Comparison of ENCODE assay signal across 8 mouse cellular contexts in the genomic region with DNA sequence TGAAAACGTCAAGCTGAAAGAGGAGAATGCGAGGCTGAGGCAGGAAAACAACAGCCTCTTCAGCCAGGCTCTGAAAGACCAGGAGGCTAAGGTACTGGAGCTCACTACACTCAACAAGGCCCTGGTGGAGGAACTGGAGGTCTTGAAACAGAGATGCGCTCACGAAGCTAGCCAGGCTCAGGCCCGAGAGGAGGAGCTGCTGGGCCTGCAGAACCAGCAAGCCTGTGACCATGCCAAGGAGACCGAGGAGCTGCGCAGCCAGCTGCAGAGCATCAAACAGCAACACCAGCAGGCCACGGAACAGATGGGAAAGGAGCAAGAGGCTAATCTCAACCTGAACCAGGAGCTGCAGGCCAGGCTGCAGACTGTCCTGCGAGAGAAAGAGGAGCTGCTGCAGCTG. TPM values are rescaled to one million over a fixed set of nuclear protein-coding genes. Genes with fewer than 3 reads are reported as not detected.
DNase-seq lines count a peak whose midpoint lies in the region; ATAC-seq and TF ChIP-seq lines count a peak whose summit lies in the region.

No protein-coding gene starts in this region.

- WGBS in heart, embryonic 14.5 days: 42% methylated on average over 9 of the region's 9 CpGs
- 45% methylated on average over 9 of the region's 9 CpGs for WGBS in liver, embryonic 12.5 days (ENCODE audit: insufficient replicate concordance)
- 47% methylated on average over 9 of the region's 9 CpGs for WGBS in stomach, embryonic 16.5 days

- no peak for TF ChIP-seq EP300 in ES-Bruce4 (IDR thresholded peaks at IDR 0.05; ENCODE audit: insufficient read depth, low read depth, low read length)

- TF ChIP-seq POLR2A in ES-Bruce4 (IDR thresholded peaks at IDR 0.05; ENCODE audit: insufficient read depth, low read length): no peak

- no peak for ATAC-seq in heart, embryonic 14.5 days (ENCODE audit: insufficient number of reproducible peaks, insufficient read depth, low FRiP score, low read depth)
- no peak for ATAC-seq in liver, embryonic 12.5 days
- no peak for ATAC-seq in stomach, embryonic 16.5 days (ENCODE audit: insufficient read depth, low FRiP score)

- no peaks in the 10 kb centered on the region for H3K4me1 ChIP-seq in ES-Bruce4 (ENCODE audit: control insufficient read depth, insufficient read depth, low read length)
- no peaks in the 10 kb centered on the region for H3K4me1 ChIP-seq in heart, embryonic 14.5 days (ENCODE audit: control insufficient read depth in 2 of 2, insufficient read depth in 2 of 2, low read length in 2 of 2)
- no peaks in the 10 kb centered on the region for H3K4me1 ChIP-seq in liver, embryonic 12.5 days
- H3K4me1 ChIP-seq in stomach, embryonic 16.5 days (ENCODE audit: control insufficient read depth, insufficient read depth, low read length): 0 out of 2 replicates have a peak, but pooled peaks cover 6% of the 10 kb centered on the region

- H3K9ac ChIP-seq in ES-Bruce4 (ENCODE audit: low read depth, poor library complexity, severe bottlenecking): no peak overlapping the region
- H3K9ac ChIP-seq in heart, embryonic 14.5 days (ENCODE audit: low read length): no peak overlapping the region; the same call in 1 of the 2 replicates
- H3K9ac ChIP-seq in liver, embryonic 12.5 days: no peak overlapping the region; the same call in 1 of the 2 replicates
- H3K9ac ChIP-seq in stomach, embryonic 16.5 days (ENCODE audit: low read length): peak overlapping the region; percentile 58

- no peak overlapping the region for H3K27ac ChIP-seq in ES-Bruce4 (ENCODE audit: insufficient read depth, low read length)
- H3K27ac ChIP-seq in heart, embryonic 14.5 days (replicated peaks in 1 of 2; ENCODE audit: control insufficient read depth in 1 of 2, insufficient read depth in 1 of 2, low read depth in 2 of 2, low read length in 2 of 2): no peak overlapping the region
- no peak overlapping the region for H3K27ac ChIP-seq in liver, embryonic 12.5 days
- H3K27ac ChIP-seq in stomach, embryonic 16.5 days (ENCODE audit: low read length): peak overlapping the region; percentile 16; the same call in 1 of the 2 replicates

- no peaks in the 10 kb centered on the region for H3K36me3 ChIP-seq in ES-Bruce4 (ENCODE audit: control insufficient read depth, insufficient read depth, low read length, poor library complexity, severe bottlenecking)
- no peaks in the 10 kb centered on the region for H3K36me3 ChIP-seq in heart, embryonic 14.5 days (ENCODE audit: control insufficient read depth, insufficient read depth, low read length)
- H3K36me3 ChIP-seq in liver, embryonic 12.5 days: no peaks in the 10 kb centered on the region
- H3K36me3 ChIP-seq in stomach, embryonic 16.5 days (ENCODE audit: control insufficient read depth, insufficient read depth, low read length): no peaks in the 10 kb centered on the region

- H3K27me3 ChIP-seq in ES-Bruce4 (ENCODE audit: control insufficient read depth, insufficient read depth, low read length, poor library complexity, severe bottlenecking): no peaks in the 10 kb centered on the region
- no peaks in the 10 kb centered on the region; the same call in 1 of the 2 replicates for H3K27me3 ChIP-seq in heart, embryonic 14.5 days (ENCODE audit: control insufficient read depth, insufficient read depth, low read length)
- H3K27me3 ChIP-seq in liver, embryonic 12.5 days (replicated peaks): peaks cover 8% of the 10 kb centered on the region; the same call in 1 of the 2 replicates
- H3K27me3 ChIP-seq in stomach, embryonic 16.5 days (ENCODE audit: control insufficient read depth, insufficient read depth, low read length): no peaks in the 10 kb centered on the region

- H3K4me2 ChIP-seq in heart, embryonic 14.5 days (ENCODE audit: low read length): peak overlapping the region; percentile 71
- peak overlapping the region; percentile 56 for H3K4me2 ChIP-seq in liver, embryonic 12.5 days
- peak overlapping the region; percentile 79 for H3K4me2 ChIP-seq in stomach, embryonic 16.5 days (ENCODE audit: low read depth, low read length)

- H3K9me3 ChIP-seq in ES-Bruce4 (replicated peaks; ENCODE audit: control insufficient read depth, insufficient read depth, low read length, poor library complexity, severe bottlenecking): peaks cover under 1% of the 10 kb centered on the region; the same call in 1 of the 2 replicates
- H3K9me3 ChIP-seq in heart, embryonic 14.5 days (ENCODE audit: control insufficient read depth, low read length): no peaks in the 10 kb centered on the region
- no peaks in the 10 kb centered on the region for H3K9me3 ChIP-seq in liver, embryonic 12.5 days (replicated peaks)
- H3K9me3 ChIP-seq in stomach, embryonic 16.5 days (replicated peaks; ENCODE audit: control insufficient read depth, low read length): no peaks in the 10 kb centered on the region

- peak; percentile 18 for DNase-seq in brain, adult 2 months (ENCODE audit: low read depth, low spot score)
- DNase-seq in layer of hippocampus, adult 11-12 months (ENCODE audit: low spot score): no peak
- DNase-seq in spleen, adult 18-20 months: no peak
- no peak for DNase-seq in yolk sac, embryonic 10.5 days (ENCODE audit: low spot score)

- peak overlapping the region; percentile 38 for H3K4me3 ChIP-seq in ES-Bruce4 (ENCODE audit: low read depth, low read length)
- peak overlapping the region; percentile 45 to 48 for H3K4me3 ChIP-seq in heart, embryonic 14.5 days (ENCODE audit: control insufficient read depth in 1 of 2, insufficient read depth in 1 of 2, low read depth in 1 of 2, low read length in 2 of 2)
- no peak overlapping the region for H3K4me3 ChIP-seq in liver, embryonic 12.5 days
- peak overlapping the region; percentile 50 for H3K4me3 ChIP-seq in stomach, embryonic 16.5 days (replicated peaks; ENCODE audit: low read length)

- TF ChIP-seq CTCF in ES-Bruce4 (IDR thresholded peaks at IDR 0.05; ENCODE audit: low read depth, low read length): no peak

RNA-seq across cellular contexts. Expression of a gene that starts 0.6 kb away (rescaled TPM):
- 0.67 and 0.75 TPM in 2 replicates for polyA plus RNA-seq in ES-Bruce4 (2011; ENCODE audit: insufficient read depth, insufficient read length, low read depth, missing spikeins)
- polyA plus RNA-seq in heart, embryonic 14.5 days (2014; fragmentation: Nextera tagmentation; extraction: Ambion mirVana): 0.70 and 1.1 TPM in 2 replicates
- 0.26 and 0.41 TPM in 2 replicates for polyA plus RNA-seq in liver, embryonic 12.5 days (2016; fragmentation: Nextera tagmentation; extraction: Ambion mirVana)
- polyA plus RNA-seq in stomach, embryonic 16.5 days (2015; fragmentation: Nextera tagmentation; extraction: Ambion mirVana): 1.1 and 1.2 TPM in 2 replicates

RNA-seq across cellular contexts. Expression of a gene that starts 15.5 kb away (rescaled TPM):
- polyA plus RNA-seq in ES-Bruce4 (2011; ENCODE audit: insufficient read depth, insufficient read length, low read depth, missing spikeins): 49.5 and 55.8 TPM in 2 replicates
- 28.7 and 31.2 TPM in 2 replicates for polyA plus RNA-seq in heart, embryonic 14.5 days (2014; fragmentation: Nextera tagmentation; extraction: Ambion mirVana)
- 33.5 and 34.6 TPM in 2 replicates for polyA plus RNA-seq in liver, embryonic 12.5 days (2016; fragmentation: Nextera tagmentation; extraction: Ambion mirVana)
- 12.5 and 17.4 TPM in 2 replicates for polyA plus RNA-seq in stomach, embryonic 16.5 days (2015; fragmentation: Nextera tagmentation; extraction: Ambion mirVana)

RNA-seq across cellular contexts. Expression of a gene that starts 30.0 kb away (rescaled TPM):
- polyA plus RNA-seq in ES-Bruce4 (2011; ENCODE audit: insufficient read depth, insufficient read length, low read depth, missing spikeins): 51.9 and 57.6 TPM in 2 replicates
- polyA plus RNA-seq in heart, embryonic 14.5 days (2014; fragmentation: Nextera tagmentation; extraction: Ambion mirVana): 123 and 125 TPM in 2 replicates
- 60.2 and 66.9 TPM in 2 replicates for polyA plus RNA-seq in liver, embryonic 12.5 days (2016; fragmentation: Nextera tagmentation; extraction: Ambion mirVana)
- polyA plus RNA-seq in stomach, embryonic 16.5 days (2015; fragmentation: Nextera tagmentation; extraction: Ambion mirVana): 93.4 and 104 TPM in 2 replicates

RNA-seq across cellular contexts. Expression of a gene that starts 48.8 kb away (rescaled TPM):
- polyA plus RNA-seq in ES-Bruce4 (2011; ENCODE audit: insufficient read depth, insufficient read length, low read depth, missing spikeins): 15.1 and 15.8 TPM in 2 replicates
- 30.6 and 34.1 TPM in 2 replicates for polyA plus RNA-seq in heart, embryonic 14.5 days (2014; fragmentation: Nextera tagmentation; extraction: Ambion mirVana)
- polyA plus RNA-seq in liver, embryonic 12.5 days (2016; fragmentation: Nextera tagmentation; extraction: Ambion mirVana): 14.0 and 15.7 TPM in 2 replicates
- polyA plus RNA-seq in stomach, embryonic 16.5 days (2015; fragmentation: Nextera tagmentation; extraction: Ambion mirVana): 32.9 and 34.1 TPM in 2 replicates

RNA-seq across cellular contexts. Expression of a gene that starts 49.5 kb away (rescaled TPM):
- polyA plus RNA-seq in ES-Bruce4 (2011; ENCODE audit: insufficient read depth, insufficient read length, low read depth, missing spikeins): 0.85 TPM in 1 of 2 replicates, not detected in the other
- 6.5 and 10.0 TPM in 2 replicates for polyA plus RNA-seq in heart, embryonic 14.5 days (2014; fragmentation: Nextera tagmentation; extraction: Ambion mirVana)
- polyA plus RNA-seq in liver, embryonic 12.5 days (2016; fragmentation: Nextera tagmentation; extraction: Ambion mirVana): 0.71 and 1.1 TPM in 2 replicates
- 4.3 and 4.7 TPM in 2 replicates for polyA plus RNA-seq in stomach, embryonic 16.5 days (2015; fragmentation: Nextera tagmentation; extraction: Ambion mirVana)
